Mouse (Mus musculus) T-helper 2 cell (primary cell): Measurements from ENCODE around the gene Gm20509.
"Not testable (repeated sequence)": the region's sequence is repeated elsewhere in the genome, so short reads cannot be mapped to it uniquely, and the experiment has no call there.

Source experiments
- in situ Hi-C: fragments of 300-600 bp; cut with MboI, MseI; formaldehyde crosslinking; loops from one replicate; pipeline ENCODE4 v1.15.1; 2025; ENCODE audit warnings: high pct_unique_total_duplicates

The Gm20509 gene

GRCm38 (mm10) chr9:73102181-73102580, at the start of gene Gm20509:
TSS of gene Gm20509 (plus strand) at chr9:73102470.
- in situ Hi-C loops: loop anchor here (25.0 kb wide), 1 partner anchor 1190 kb away; no protein-coding TSS in a partner anchor

DNA sequence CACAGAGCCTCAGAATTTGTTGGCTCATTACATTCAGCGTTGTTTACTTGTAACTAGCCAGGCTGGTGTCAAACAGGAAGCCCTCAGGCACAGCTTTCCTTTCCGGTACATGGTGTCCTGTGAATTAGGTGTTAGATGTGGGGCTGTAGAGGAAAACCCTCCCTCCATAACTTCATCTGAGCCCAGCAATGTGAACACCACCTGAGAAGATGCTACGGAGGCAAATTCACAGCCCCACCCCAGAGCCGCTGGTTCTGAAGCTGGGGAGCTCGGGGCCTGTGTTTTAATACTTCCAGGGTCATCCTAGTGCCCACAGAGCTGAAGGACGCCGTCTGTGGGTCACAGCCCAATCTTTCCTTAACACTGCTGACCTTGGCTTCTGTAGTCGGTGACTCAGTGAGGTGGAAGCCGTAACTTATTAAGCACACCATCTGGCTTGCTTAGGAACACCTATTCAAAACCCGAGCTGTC, 46.8 kb upstream of the Gm20509 start:
- in situ Hi-C loops: no loop called here

DNA sequence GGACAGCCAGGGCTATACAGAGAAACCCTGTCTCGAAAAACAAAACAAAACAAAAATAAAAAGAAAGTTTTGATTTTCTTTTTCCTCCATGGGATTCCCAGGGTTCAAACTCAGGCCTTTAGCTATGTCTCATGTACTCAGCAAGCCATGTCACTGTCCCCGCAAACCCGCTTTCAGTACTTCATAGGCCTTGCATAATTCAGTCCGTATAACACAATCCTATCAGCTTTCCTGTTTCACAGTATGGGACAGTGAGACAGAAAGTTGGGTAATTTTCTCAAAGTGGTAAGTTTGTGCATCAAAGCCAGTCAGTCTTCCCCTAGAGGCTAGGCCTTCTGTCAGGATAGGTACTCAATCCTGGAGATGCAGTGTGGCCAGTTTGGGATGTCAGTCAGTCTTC, 43.0 kb upstream of the Gm20509 start:
- in situ Hi-C loops: no loop called here

GRCm38 (mm10) chr9:73063621-73064290, 38.5 kb upstream of the Gm20509 start:
- in situ Hi-C loops: no loop called here

- in situ Hi-C loops: no loop called here
Measured at GRCm38 (mm10) chr9:73067086-73067485, 35.2 kb upstream of the Gm20509 start.

GRCm38 (mm10) chr9:73068230-73068679, 34.0 kb upstream of the Gm20509 start:
- in situ Hi-C loops: no loop called here

GRCm38 (mm10) chr9:73068688-73069087, 33.6 kb upstream of the Gm20509 start:
- in situ Hi-C loops: no loop called here

- in situ Hi-C loops: no loop called here
Measured at GRCm38 (mm10) chr9:73070971-73071659, 31.2 kb upstream of the Gm20509 start.

GRCm38 (mm10) chr9:73072426-73072825, 29.8 kb upstream of the Gm20509 start:
- in situ Hi-C loops: no loop called here

DNA sequence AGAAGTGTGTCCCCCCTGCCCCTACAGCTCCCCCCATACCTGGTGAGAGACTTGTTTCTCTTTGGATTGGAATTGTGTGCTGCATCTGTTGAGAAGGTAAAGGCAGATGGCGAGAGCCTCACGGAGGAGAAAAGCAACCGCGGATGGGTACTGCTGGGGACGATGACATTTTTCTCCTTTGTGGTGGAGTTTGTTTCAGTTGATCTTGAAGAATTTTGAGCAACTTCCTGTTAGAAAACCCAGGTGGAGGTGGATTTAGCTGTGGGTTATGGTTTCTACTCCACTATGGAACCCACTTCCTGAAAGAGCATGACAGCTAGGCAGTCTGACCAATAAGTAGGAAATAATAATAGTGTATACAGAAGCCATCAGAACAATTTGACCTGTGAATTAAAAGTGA, 29.1 kb upstream of the Gm20509 start:
- in situ Hi-C loops: no loop called here

GRCm38 (mm10) chr9:73079349-73079748, 22.9 kb upstream of the Gm20509 start:
- in situ Hi-C loops: not testable (repeated sequence)

DNA sequence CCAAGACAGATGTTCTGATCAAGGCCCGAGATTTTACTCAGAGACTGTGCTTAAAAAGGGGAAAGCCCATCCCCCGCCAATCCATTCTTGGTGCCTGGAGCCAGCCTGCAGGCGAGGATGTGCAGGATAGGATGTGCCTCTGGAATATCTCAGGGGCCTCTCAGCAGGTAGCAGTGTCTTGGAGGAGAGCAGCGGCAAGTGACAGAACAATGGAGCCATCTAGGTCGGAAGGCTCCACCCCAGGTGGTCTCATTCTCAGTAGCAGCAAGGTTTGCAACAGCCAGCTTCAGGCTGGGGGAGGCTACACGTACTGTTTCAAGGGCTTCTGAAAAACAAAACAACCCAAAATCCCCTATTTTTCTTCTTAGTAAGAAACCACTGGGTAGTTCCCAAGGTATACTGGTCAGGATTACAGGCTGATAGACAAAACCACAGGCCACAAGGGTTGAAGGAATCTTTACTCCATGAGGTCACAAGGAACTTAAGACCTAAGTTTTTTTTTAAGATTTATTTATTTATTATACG, 22.4 kb upstream of the Gm20509 start:
- in situ Hi-C loops: no loop called here

- in situ Hi-C loops: no loop called here
Measured at GRCm38 (mm10) chr9:73082291-73083000, 19.8 kb upstream of the Gm20509 start.

GRCm38 (mm10) chr9:73083956-73084355, 18.3 kb upstream of the Gm20509 start:
- in situ Hi-C loops: no loop called here

- in situ Hi-C loops: loop anchor here (5.0 kb wide), 1 partner anchor 39 kb away; no protein-coding TSS in a partner anchor
Measured at GRCm38 (mm10) chr9:73085845-73086244, 16.4 kb upstream of the Gm20509 start.

DNA sequence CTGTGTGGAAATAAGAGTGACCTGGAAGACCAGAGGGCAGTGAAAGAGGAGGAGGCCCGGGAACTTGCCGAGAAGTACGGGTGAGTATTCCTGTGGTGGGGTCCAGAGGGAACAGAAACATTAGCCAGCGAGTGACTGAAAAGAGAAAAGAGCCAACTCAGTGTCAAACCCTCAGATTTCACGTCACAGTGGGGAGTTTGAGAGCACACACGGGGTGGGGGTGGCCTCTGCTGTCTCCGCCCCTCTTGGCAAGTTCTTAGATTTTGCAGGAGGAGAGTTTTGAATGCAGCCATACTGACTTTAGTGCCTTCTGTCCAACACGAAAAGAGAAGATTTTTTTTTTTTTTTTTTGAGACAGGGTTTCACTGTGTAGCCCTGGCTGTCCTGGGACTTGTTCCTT, 15.1 kb upstream of the Gm20509 start:
- in situ Hi-C loops: loop anchor here (5.0 kb wide), 1 partner anchor 40 kb away; no protein-coding TSS in a partner anchor

DNA sequence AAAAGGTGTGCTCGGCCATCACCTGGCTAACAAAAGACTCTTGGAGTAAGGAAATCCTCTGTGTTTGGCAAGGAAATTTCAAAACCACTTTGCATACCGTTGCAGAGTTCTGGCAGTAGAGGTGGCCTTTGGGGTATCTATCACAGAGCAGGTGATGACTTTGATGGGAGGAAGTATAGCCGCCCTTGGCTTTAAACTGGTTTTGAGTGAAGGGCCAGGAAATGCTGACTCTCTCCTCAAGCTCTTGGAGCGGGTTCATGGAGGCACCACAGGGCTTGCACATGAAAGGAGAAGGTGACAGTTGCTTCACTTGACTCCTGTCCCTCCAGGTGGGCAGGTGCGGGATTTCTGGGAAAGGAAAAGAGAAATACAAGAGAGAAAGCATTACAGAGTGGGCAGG, 14.7 kb upstream of the Gm20509 start:
- in situ Hi-C loops: loop anchor here (5.0 kb wide), 1 partner anchor 40 kb away; no protein-coding TSS in a partner anchor

- in situ Hi-C loops: loop anchor here (5.0 kb wide), 1 partner anchor 42 kb away; no protein-coding TSS in a partner anchor
Measured at GRCm38 (mm10) chr9:73089222-73089920, 12.9 kb upstream of the Gm20509 start.

DNA sequence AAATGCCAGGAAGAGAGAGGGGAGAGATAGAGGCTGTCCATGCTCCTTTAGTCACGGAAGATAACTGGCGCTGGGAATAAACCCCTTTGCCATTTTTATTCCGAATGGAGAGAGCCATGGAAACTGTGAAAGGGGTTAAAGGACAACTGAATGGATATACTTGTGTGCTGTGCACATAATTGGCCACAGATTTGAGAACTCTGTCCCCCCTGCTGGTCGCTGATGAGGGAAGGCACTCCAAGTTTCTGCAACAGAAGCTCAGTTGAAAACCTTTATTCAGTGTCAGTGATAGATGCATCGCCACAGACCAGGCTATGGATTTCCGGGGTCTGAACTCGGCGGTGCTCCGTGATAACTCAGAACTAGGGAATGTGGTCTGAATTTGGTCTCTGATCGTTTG, 12.1 kb upstream of the Gm20509 start:
- in situ Hi-C loops: loop anchor here (10.0 kb wide), 1 partner anchor 105 kb away; the partner anchor contains the start of genes Ccpg1 and Ccpg1os

GRCm38 (mm10) chr9:73091747-73092146, 10.5 kb upstream of the Gm20509 start:
- in situ Hi-C loops: loop anchor here (10.0 kb wide), 1 partner anchor 107 kb away; the partner anchor contains the start of genes Ccpg1 and Ccpg1os

GRCm38 (mm10) chr9:73094580-73094979, 7.7 kb upstream of the Gm20509 start:
- in situ Hi-C loops: loop anchor here (10.0 kb wide), 1 partner anchor 110 kb away; the partner anchor contains the start of genes Ccpg1 and Ccpg1os
